Mouse (Mus musculus) hindbrain, postnatal 0 days (tissue): ENCODE measurements around the gene Abca13. TPM values are rescaled to one million over a fixed set of nuclear protein-coding genes. Genes with fewer than 3 reads are reported as not detected.
A peak's percentile ranks its signal among the peaks of the same experiment; 100 is the strongest.

Experiments
- ATAC-seq: fragments of 200-750 bp; cut with Nextera tagmentation; 2 replicates; pipeline ENCODE4 v1.8.0; 2017; ENCODE audit warnings: mild to moderate bottlenecking, moderate TSS enrichment, moderate library complexity
- DNase-seq: peaks from one replicate; pipeline ENCODE4 v3.0.0-alpha.2; 2015; ENCODE audit warnings: low spot score
- H3K27ac ChIP-seq: fragments of 300-500 bp; sonication (generic); 2 replicates; pipeline ENCODE4 v1.5.1; 2014; ENCODE audit warnings: mild to moderate bottlenecking
- H3K27me3 ChIP-seq: fragments of 300-500 bp; sonication (generic); 2 replicates; pipeline ENCODE4 v1.6.1; 2014; ENCODE audit warnings: low read length, mixed read lengths; ENCODE audit not compliant: insufficient read depth
- H3K36me3 ChIP-seq: fragments of 300-500 bp; sonication (generic); 2 replicates; pipeline ENCODE4 v1.6.1; 2014; ENCODE audit warnings: low read length, mixed read lengths; ENCODE audit not compliant: insufficient read depth
- H3K4me1 ChIP-seq: fragments of 300-500 bp; sonication (generic); 2 replicates; pipeline ENCODE4 v1.6.1; 2014; ENCODE audit warnings: antibody characterized with exemption, low read length, mixed read lengths; ENCODE audit not compliant: insufficient read depth
- H3K4me2 ChIP-seq: fragments of 300-500 bp; sonication (generic); 2 replicates; pipeline ENCODE4 v1.6.1; 2014; ENCODE audit warnings: low read depth, mild to moderate bottlenecking, low read length, moderate library complexity, mixed read lengths
- H3K4me3 ChIP-seq: fragments of 300-500 bp; sonication (generic); 2 replicates; pipeline ENCODE4 v1.5.1; 2014; ENCODE audit warnings: low read length
- H3K9ac ChIP-seq: fragments of 300-500 bp; sonication (generic); replicated peaks from 2 replicates; pipeline ENCODE4 v1.6.1; 2014; ENCODE audit warnings: mild to moderate bottlenecking, low read length, moderate library complexity, mixed read lengths
- H3K9me3 ChIP-seq: fragments of 300-500 bp; sonication (generic); 2 replicates; pipeline ENCODE4 v1.6.1; 2016; ENCODE audit warnings: low read length, mixed read lengths
- CTCF ChIP-seq: IDR thresholded peaks from 2 replicates; pipeline ENCODE4 v1.5.1; 2016; ENCODE audit warnings: antibody characterized with exemption, control low read depth, low read depth
- WGBS: fragments of 180-500 bp; shearing (Covaris S2); extraction: QIAGEN DNeasy Blood & Tissue Kit; methylation state at CpG from one replicate; pipeline ENCODE4 v1.1.7; 2014; 5-methylcytosine and 5-hydroxymethylcytosine counted together
- polyA plus RNA-seq: library from polyadenylated mRNA; unstranded; fragments of >200 nt; fragmentation: Nextera tagmentation; extraction: Ambion mirVana; gene quantifications from 2 replicates; pipeline ENCODE4 v1.2.1, GENCODE M21; 2015
- total RNA-seq: library from RNA; depleted of rRNA; stranded (reverse); fragments of >200 nt; gene quantifications from 2 replicates; pipeline ENCODE4 v1.2.3, GENCODE M21; 2014

Gene Abca13
- total and polyA plus RNA-seq, 2 experiments from 2014 or later, result 0.04 to 0.05 TPM

DNA sequence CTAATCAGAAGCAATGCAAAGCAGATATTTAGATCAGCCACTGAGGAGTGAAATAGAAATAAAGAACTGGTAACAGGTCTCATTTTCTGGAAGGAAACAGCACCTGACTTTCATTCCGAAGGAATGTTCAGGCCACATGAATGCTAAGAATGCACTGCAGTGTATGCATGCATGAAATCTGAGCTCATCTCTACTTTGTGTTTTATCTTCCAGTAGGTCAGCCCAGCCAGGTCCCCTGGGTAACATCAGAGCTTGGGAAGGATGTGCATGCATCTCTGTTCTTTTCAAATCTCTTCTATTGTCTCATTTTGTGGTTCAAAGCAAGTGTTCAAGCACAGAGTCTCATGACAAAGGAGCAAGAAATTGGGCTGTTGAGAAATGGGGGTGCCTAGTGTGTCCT, 346.6 kb downstream of the Abca13 start:
- DNase-seq, result no peak
- ATAC-seq, result no peak
- Histone ChIP-seq H3K9ac (no peak overlapping the region), H3K4me3 (no peak overlapping the region), H3K27me3 (no peaks in the 10 kb centered on the region), H3K9me3 (no peaks in the 10 kb centered on the region), H3K4me2 (no peak overlapping the region), H3K4me1 (no peaks in the 10 kb centered on the region), H3K27ac (no peak overlapping the region), H3K36me3 (no peaks in the 10 kb centered on the region)
- no peak for TF ChIP-seq CTCF
- WGBS, result 64% methylated on average over 1 of the region's 1 CpGs

DNA sequence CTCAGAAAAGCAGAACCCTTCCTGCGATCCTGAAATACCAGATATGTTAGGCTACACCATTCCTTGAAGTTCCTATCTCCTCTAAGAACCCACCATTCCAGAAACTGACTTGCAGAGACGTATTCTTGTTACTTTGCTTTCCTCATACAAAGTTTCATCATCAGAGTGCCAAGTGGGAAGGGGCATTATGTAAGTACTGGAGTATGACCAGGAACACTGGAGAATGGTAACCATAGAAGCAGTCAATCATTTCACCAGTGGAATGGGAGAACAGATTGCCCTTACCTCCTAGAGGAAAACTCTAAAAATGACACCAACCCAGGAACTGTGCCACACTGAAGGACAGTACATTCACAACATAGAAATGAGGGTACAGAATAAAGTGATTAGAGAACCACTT, 368.3 kb downstream of the Abca13 start:
- Histone ChIP-seq H3K36me3 (no peaks in the 10 kb centered on the region), H3K27me3 (no peaks in the 10 kb centered on the region), H3K27ac (no peak overlapping the region), H3K9me3 (no peaks in the 10 kb centered on the region), H3K4me2 (no peak overlapping the region), H3K4me1 (no peaks in the 10 kb centered on the region), H3K4me3 (no peak overlapping the region), H3K9ac (no peak overlapping the region)
- DNase-seq (no peak), ATAC-seq (no peak)
- 88% methylated on average over 2 of the region's 2 CpGs for WGBS
- TF ChIP-seq CTCF, result no peak

DNA sequence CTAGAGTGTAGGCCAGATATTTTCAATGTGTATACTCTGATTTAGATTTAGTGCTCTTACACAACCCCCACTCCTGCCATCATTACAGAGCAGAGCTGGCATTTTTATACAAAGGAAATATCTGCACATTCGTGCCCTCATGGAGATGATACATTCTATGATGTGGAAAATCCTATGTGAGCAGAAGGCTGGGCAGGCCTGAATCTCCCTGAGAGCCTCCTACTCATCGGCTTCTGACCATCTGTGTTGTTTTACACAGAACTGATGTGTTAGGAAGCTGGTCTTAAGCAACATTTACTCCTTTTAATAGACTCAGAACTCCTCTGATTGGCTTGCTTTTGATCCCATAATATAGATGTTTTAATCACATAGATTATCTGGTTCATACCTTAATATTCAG, 376.6 kb downstream of the Abca13 start:
- no peak for TF ChIP-seq CTCF
- Histone ChIP-seq H3K27me3 (no peaks in the 10 kb centered on the region), H3K36me3 (no peaks in the 10 kb centered on the region), H3K27ac (no peak overlapping the region), H3K4me1 (no peaks in the 10 kb centered on the region), H3K4me3 (no peak overlapping the region), H3K9me3 (no peaks in the 10 kb centered on the region), H3K9ac (no peak overlapping the region), H3K4me2 (no peak overlapping the region)
- DNase-seq (no peak), ATAC-seq (0 out of 2 replicates have a peak, but pooled peaks have one; percentile 35)
- 69% methylated on average over 2 of the region's 2 CpGs for WGBS

DNA sequence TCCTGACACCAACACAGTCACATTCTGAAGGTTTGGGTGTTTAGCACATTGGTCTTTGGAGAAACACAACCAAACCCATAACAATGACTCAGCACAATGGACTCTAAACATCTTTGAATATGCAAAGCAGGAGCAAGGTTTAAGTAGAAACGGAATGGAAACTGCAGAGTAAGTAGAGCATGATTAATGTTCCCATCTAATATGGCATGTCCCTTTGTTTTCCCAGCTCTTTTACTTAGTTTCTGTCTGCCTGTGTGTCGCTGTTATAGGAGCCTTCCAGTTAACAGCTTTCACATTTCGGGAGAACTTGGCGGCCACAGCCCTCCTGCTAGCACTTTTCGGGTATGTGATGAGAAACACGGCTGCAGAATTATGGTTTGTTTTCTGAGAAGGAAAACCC, 378.6 kb downstream of the Abca13 start:
- no peaks in the 10 kb centered on the region for H3K27me3 ChIP-seq
- no peak overlapping the region for H3K4me3 ChIP-seq
- no peak overlapping the region for H3K4me2 ChIP-seq
- no peak overlapping the region for H3K27ac ChIP-seq
- no peaks in the 10 kb centered on the region for H3K36me3 ChIP-seq
- no peak overlapping the region for H3K9ac ChIP-seq
- DNase-seq (no peak), ATAC-seq (no peak)
- H3K4me1 ChIP-seq, result no peaks in the 10 kb centered on the region
- TF ChIP-seq CTCF, result no peak
- H3K9me3 ChIP-seq, result no peaks in the 10 kb centered on the region
- WGBS, result 48% methylated on average over 6 of the region's 6 CpGs

GRCm38 (mm10) chr11:9574894-9575293, 383.2 kb downstream of the Abca13 start:
- WGBS, result 48% methylated on average over 4 of the region's 4 CpGs
- TF ChIP-seq CTCF, result no peak
- H3K4me3 ChIP-seq, result no peak overlapping the region
- no peak overlapping the region for H3K27ac ChIP-seq
- H3K27me3 ChIP-seq, result no peaks in the 10 kb centered on the region
- H3K36me3 ChIP-seq, result no peaks in the 10 kb centered on the region
- ATAC-seq (no peak), DNase-seq (no peak)
- no peak overlapping the region for H3K9ac ChIP-seq
- no peaks in the 10 kb centered on the region for H3K4me1 ChIP-seq
- H3K4me2 ChIP-seq, result no peak overlapping the region
- H3K9me3 ChIP-seq, result no peaks in the 10 kb centered on the region

DNA sequence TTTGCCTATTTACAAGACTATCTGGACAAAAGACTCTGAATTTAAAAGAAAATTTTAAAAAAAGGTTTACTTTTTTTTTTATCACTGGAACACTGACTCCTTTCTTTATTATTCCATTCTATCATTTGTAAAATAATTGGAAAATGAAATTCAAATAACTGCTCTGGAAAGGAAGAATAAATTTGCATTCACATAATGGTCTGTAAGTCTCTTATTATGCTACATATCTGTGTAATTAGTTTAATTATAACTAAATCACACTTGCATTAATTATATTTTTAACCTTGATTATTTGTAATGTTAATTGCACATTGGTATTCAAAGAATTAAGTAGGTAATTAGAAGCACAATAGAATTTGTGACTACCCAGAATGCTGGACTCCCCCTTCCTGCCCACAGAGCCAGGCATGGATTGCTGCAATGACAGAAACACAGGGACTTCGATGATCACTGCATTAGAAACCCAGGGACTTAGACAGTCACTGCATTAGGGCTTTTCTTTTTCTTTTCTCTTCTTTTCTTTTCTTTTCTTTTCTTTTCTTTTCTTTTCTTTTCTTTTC, 400.1 kb downstream of the Abca13 start:
- Histone ChIP-seq H3K4me1 (no peaks in the 10 kb centered on the region), H3K36me3 (no peaks in the 10 kb centered on the region), H3K9me3 (no peaks in the 10 kb centered on the region), H3K4me2 (no peak overlapping the region), H3K4me3 (no peak overlapping the region), H3K9ac (no peak overlapping the region), H3K27me3 (no peaks in the 10 kb centered on the region), H3K27ac (no peak overlapping the region)
- ATAC-seq (no peak), DNase-seq (no peak)
- no peak for TF ChIP-seq CTCF
- WGBS, result 54% methylated on average over 1 of the region's 1 CpGs

GRCm38 (mm10) chr11:9597299-9597698, 405.6 kb downstream of the Abca13 start:
- H3K4me2 ChIP-seq, result no peak overlapping the region
- H3K27me3 ChIP-seq, result no peaks in the 10 kb centered on the region
- H3K36me3 ChIP-seq, result no peaks in the 10 kb centered on the region
- no peaks in the 10 kb centered on the region for H3K4me1 ChIP-seq
- 63% methylated on average over 2 of the region's 2 CpGs for WGBS
- H3K4me3 ChIP-seq, result no peak overlapping the region
- ATAC-seq (no peak), DNase-seq (no peak)
- H3K9me3 ChIP-seq, result no peaks in the 10 kb centered on the region
- no peak overlapping the region for H3K27ac ChIP-seq
- H3K9ac ChIP-seq, result no peak overlapping the region
- TF ChIP-seq CTCF, result no peak
